Mouse (Mus musculus) cerebellum, postnatal 25 days (tissue): ENCODE measurements around the gene Atg2b.

Source experiments
- DNase-seq, 2 experiments: peaks; one replicate each; pipeline ENCODE4 v3.0.0; 2021; ENCODE audit warnings: mixed read lengths in 2 of 2

Gene Atg2b

GRCm38 (mm10) chr12:105685001-105685691 is at the start of gene Atg2b:
Gene Atg2b (minus strand): TSS chr12:105685211.
- peak; percentile 96 to 98 for DNase-seq

- DNase-seq = no peak
Measured at GRCm38 (mm10) chr12:105733370-105734159, 48.6 kb upstream of the Atg2b start.

- no peak for DNase-seq
Measured at GRCm38 (mm10) chr12:105730851-105731460, 45.9 kb upstream of the Atg2b start.

- DNase-seq = peak; percentile 17 to 61
Measured at GRCm38 (mm10) chr12:105727964-105728363, 43.0 kb upstream of the Atg2b start.

- no peak for DNase-seq
Measured at GRCm38 (mm10) chr12:105727268-105727667, 42.3 kb upstream of the Atg2b start.

GRCm38 (mm10) chr12:105725736-105726135 is 40.7 kb upstream of the Atg2b start:
- DNase-seq = no peak

- no peak for DNase-seq
Measured at GRCm38 (mm10) chr12:105724616-105725015, 39.6 kb upstream of the Atg2b start.

GRCm38 (mm10) chr12:105722657-105723056 is 37.6 kb upstream of the Atg2b start:
- DNase-seq = peak; percentile 15 to 28

GRCm38 (mm10) chr12:105721452-105722132 is 36.6 kb upstream of the Atg2b start:
- no peak for DNase-seq

- DNase-seq = no peak
Measured at GRCm38 (mm10) chr12:105720196-105720595, 35.2 kb upstream of the Atg2b start.

- peak; percentile 61 to 69 for DNase-seq
Measured at GRCm38 (mm10) chr12:105718616-105719015, 33.6 kb upstream of the Atg2b start.

GRCm38 (mm10) chr12:105705799-105706487 is 20.9 kb upstream of the Atg2b start, which contains the start of gene Ak7:
Gene Ak7 (plus strand): TSS chr12:105705976.
- DNase-seq = peak in 1 of 2 experiments; percentile 30

GRCm38 (mm10) chr12:105700433-105700832 is 15.4 kb upstream of the Atg2b start:
- DNase-seq = no peak

GRCm38 (mm10) chr12:105697104-105697780 is 12.2 kb upstream of the Atg2b start:
- DNase-seq = peak; percentile 56 to 69

- DNase-seq = no peak
Measured at GRCm38 (mm10) chr12:105695848-105696247, 10.8 kb upstream of the Atg2b start.

- DNase-seq = peak; percentile 29 to 47
Measured at GRCm38 (mm10) chr12:105694021-105694420, 9.0 kb upstream of the Atg2b start.

GRCm38 (mm10) chr12:105689435-105689834 is 4.4 kb upstream of the Atg2b start:
- DNase-seq = no peak

GRCm38 (mm10) chr12:105688546-105688945 is 3.5 kb upstream of the Atg2b start:
- no peak for DNase-seq

- DNase-seq = no peak
Measured at GRCm38 (mm10) chr12:105687416-105687815, 2.4 kb upstream of the Atg2b start.

- no peak for DNase-seq
Measured at GRCm38 (mm10) chr12:105686791-105687190, 1.8 kb upstream of the Atg2b start.
